Mouse (Mus musculus): ENCODE measurements around the gene Ltbp3. TPM values are rescaled to one million over a fixed set of nuclear protein-coding genes. Genes with fewer than 3 reads are reported as not detected.
A peak's percentile ranks its signal among the peaks of the same experiment; 100 is the strongest.

Ltbp3 gene
- total RNA-seq, 2 experiments from 2014 or later = 23.8 to 30.0 TPM

- no peak for DNase-seq (ENCODE audit: low spot score in 2 of 2)
- H3K4me3 ChIP-seq = peak overlapping the region; percentile 94
- peak overlapping the region; percentile 96 for H3K27ac ChIP-seq
- no peak for TF ChIP-seq CTCF (conservative IDR thresholded peaks at IDR 0.05)
Measured at GRCm38 (mm10) chr19:5726961-5727578, 13.6 kb upstream of the Ltbp3 start.

- Histone ChIP-seq H3K4me3 (peak overlapping the region; percentile 94), H3K27ac (peak overlapping the region; percentile 96)
- TF ChIP-seq CTCF (conservative IDR thresholded peaks at IDR 0.05) = peak; percentile 98
- DNase-seq (ENCODE audit: low spot score in 2 of 2) = peak; percentile 85 to 93
Measured at GRCm38 (mm10) chr19:5727701-5728100, 13.0 kb upstream of the Ltbp3 start.

GRCm38 (mm10) chr19:5728631-5729443, 11.9 kb upstream of the Ltbp3 start:
- Histone ChIP-seq H3K27ac (peak overlapping the region; percentile 96), H3K4me3 (peak overlapping the region; percentile 94)
- TF ChIP-seq CTCF (conservative IDR thresholded peaks at IDR 0.05) = no peak
- no peak for DNase-seq (ENCODE audit: low spot score in 2 of 2)

- peak; percentile 82 to 85 for DNase-seq (ENCODE audit: low spot score in 2 of 2)
Measured at GRCm38 (mm10) chr19:5729444-5729815, 11.3 kb upstream of the Ltbp3 start, which contains the start of gene Fam89b. Gene Fam89b (minus strand): TSS chr19:5729653.

GRCm38 (mm10) chr19:5730314-5731186, 10.2 kb upstream of the Ltbp3 start:
- Histone ChIP-seq H3K27ac (peak overlapping the region; percentile 81), H3K4me3 (peak overlapping the region; percentile 77)
- peak; percentile 61 for TF ChIP-seq CTCF (conservative IDR thresholded peaks at IDR 0.05)
- DNase-seq (ENCODE audit: low spot score in 2 of 2) = no peak

More at GRCm38 (mm10) chr19:5729444-5729815, 11.3 kb upstream of the Ltbp3 start, which contains the start of gene Fam89b:
- Histone ChIP-seq H3K4me3 (peak within 1 kb of the TSS; percentile 94), H3K27ac (peak within 1 kb of the TSS; percentile 96)
- no peak for TF ChIP-seq CTCF (conservative IDR thresholded peaks at IDR 0.05)

- peak overlapping the region; percentile 77 for H3K4me3 ChIP-seq
- peak; percentile 93 to 94 for DNase-seq (ENCODE audit: low spot score in 2 of 2)
- no peak for TF ChIP-seq CTCF (conservative IDR thresholded peaks at IDR 0.05)
- H3K27ac ChIP-seq = peak overlapping the region; percentile 81
Measured at GRCm38 (mm10) chr19:5731264-5731978, 9.3 kb upstream of the Ltbp3 start.

GRCm38 (mm10) chr19:5734325-5734724, 6.4 kb upstream of the Ltbp3 start:
- no peak for TF ChIP-seq CTCF (conservative IDR thresholded peaks at IDR 0.05)
- Histone ChIP-seq H3K4me3 (no peak overlapping the region), H3K27ac (no peak overlapping the region)
- no peak for DNase-seq (ENCODE audit: low spot score in 2 of 2)

- Histone ChIP-seq H3K4me3 (no peak overlapping the region), H3K27ac (no peak overlapping the region)
- TF ChIP-seq CTCF (conservative IDR thresholded peaks at IDR 0.05) = no peak
- no peak for DNase-seq (ENCODE audit: low spot score in 2 of 2)
Measured at GRCm38 (mm10) chr19:5739446-5739845, 1.3 kb upstream of the Ltbp3 start.

GRCm38 (mm10) chr19:5741641-5742240, 1.0 kb downstream of the Ltbp3 start:
- peak overlapping the region; percentile 62 for H3K4me3 ChIP-seq
- DNase-seq (ENCODE audit: low spot score in 2 of 2) = peak; percentile 73
- peak; percentile 34; the same call in 1 of the 2 replicates for TF ChIP-seq CTCF (conservative IDR thresholded peaks at IDR 0.05)
- H3K27ac ChIP-seq = peak overlapping the region; percentile 85

- DNase-seq (ENCODE audit: low spot score in 2 of 2) = no peak
- H3K27ac ChIP-seq = peak overlapping the region; percentile 85
- no peak for TF ChIP-seq CTCF (conservative IDR thresholded peaks at IDR 0.05)
- H3K4me3 ChIP-seq = peak overlapping the region; percentile 62
Measured at GRCm38 (mm10) chr19:5742241-5742641, 1.5 kb downstream of the Ltbp3 start.

GRCm38 (mm10) chr19:5743576-5743975, 2.9 kb downstream of the Ltbp3 start:
- H3K4me3 ChIP-seq = no peak overlapping the region

More at GRCm38 (mm10) chr19:5743576-5743975, 2.9 kb downstream of the Ltbp3 start:
- DNase-seq (ENCODE audit: low spot score in 2 of 2) = no peak
- TF ChIP-seq CTCF (conservative IDR thresholded peaks at IDR 0.05) = no peak
- no peak overlapping the region for H3K27ac ChIP-seq
